Mouse (Mus musculus) neural tube, embryonic 14.5 days (tissue): ENCODE measurements around the gene Nppa. TPM values are rescaled to one million over a fixed set of nuclear protein-coding genes. Genes with fewer than 3 reads are reported as not detected.

ENCODE experiments used
- ATAC-seq: fragments of 200-750 bp; cut with Nextera tagmentation; 2 replicates; pipeline ENCODE4 v1.8.0; 2017; ENCODE audit warnings: low read depth, mild to moderate bottlenecking, moderate TSS enrichment, moderate library complexity
- H3K27ac ChIP-seq: fragments of 300-500 bp; sonication (generic); 2 replicates; pipeline ENCODE4 v1.5.1; 2014; ENCODE audit warnings: low read depth, mild to moderate bottlenecking, control low read depth, low read length, moderate library complexity, mixed read lengths
- H3K27me3 ChIP-seq: fragments of 300-500 bp; sonication (generic); 2 replicates; pipeline ENCODE4 v1.6.1; 2014; ENCODE audit warnings: low read length; ENCODE audit not compliant: control insufficient read depth, insufficient read depth
- H3K36me3 ChIP-seq: fragments of 300-500 bp; sonication (generic); 2 replicates; pipeline ENCODE4 v1.6.1; 2014; ENCODE audit warnings: low read length, mixed read lengths; ENCODE audit not compliant: control insufficient read depth, insufficient read depth
- H3K4me1 ChIP-seq: fragments of 300-500 bp; sonication (generic); 2 replicates; pipeline ENCODE4 v1.6.1; 2014; ENCODE audit warnings: low read length; ENCODE audit not compliant: control insufficient read depth, insufficient read depth
- H3K4me2 ChIP-seq: fragments of 300-500 bp; sonication (generic); 2 replicates; pipeline ENCODE4 v1.6.1; 2014; ENCODE audit warnings: mild to moderate bottlenecking, low read depth, low read length, control low read depth
- H3K4me3 ChIP-seq: fragments of 300-500 bp; sonication (generic); 2 replicates; pipeline ENCODE4 v1.5.1; 2014; ENCODE audit warnings: low read depth, low read length, control low read depth, mixed read lengths
- H3K9ac ChIP-seq: fragments of 300-500 bp; sonication (generic); replicated peaks from 2 replicates; pipeline ENCODE4 v1.6.1; 2014; ENCODE audit warnings: low read depth, mild to moderate bottlenecking, control low read depth, low read length, mixed read lengths
- H3K9me3 ChIP-seq: fragments of 300-500 bp; sonication (generic); 2 replicates; pipeline ENCODE4 v1.6.1; 2016; ENCODE audit warnings: low read length; ENCODE audit not compliant: control insufficient read depth
- WGBS: fragments of 180-500 bp; shearing (Covaris S2); extraction: QIAGEN DNeasy Blood & Tissue Kit; methylation state at CpG from one replicate; pipeline ENCODE4 v1.1.7; 2014; 5-methylcytosine and 5-hydroxymethylcytosine counted together
- polyA plus RNA-seq: library from polyadenylated mRNA; unstranded; fragments of >200 nt; fragmentation: Nextera tagmentation; extraction: Ambion mirVana; gene quantifications from 2 replicates; pipeline ENCODE4 v1.2.1, GENCODE M21; 2014

The Nppa gene
- 2.4 and 2.6 TPM in 2 replicates for polyA plus RNA-seq

DNA sequence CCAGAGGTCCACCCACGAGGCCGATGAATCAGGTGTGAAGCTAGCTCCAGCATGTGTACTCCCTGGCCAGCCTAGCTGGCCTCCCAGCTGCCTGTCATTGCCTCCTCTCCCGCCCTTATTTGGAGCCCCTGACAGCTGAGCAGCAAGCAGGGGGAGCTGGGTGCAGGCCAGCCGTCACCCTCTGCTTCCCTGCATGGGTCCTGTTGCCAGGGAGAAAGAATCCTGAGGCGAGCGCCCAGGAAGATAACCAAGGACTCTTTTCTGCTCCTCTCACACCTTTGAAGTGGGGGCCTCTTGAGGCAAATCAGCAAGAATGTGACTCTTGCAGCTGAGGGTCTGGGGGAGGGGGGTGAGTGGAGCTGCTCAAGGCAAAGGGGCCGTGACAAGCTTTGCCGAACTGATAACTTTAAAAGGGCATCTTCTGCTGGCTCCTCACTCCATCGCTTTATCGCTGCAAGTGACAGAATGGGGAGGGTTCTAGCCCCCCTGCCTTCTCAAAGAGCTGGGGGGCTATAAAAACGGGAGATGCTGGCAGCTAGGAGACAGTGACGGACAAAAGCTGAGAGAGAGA lies at the start of gene Nppa:
Nppa (plus strand) TSS at position 521 of the 571 bp plus-strand sequence.
- H3K27ac ChIP-seq: peak within 1 kb of the TSS; percentile 57
- peak; percentile 70; the same call in 1 of the 2 replicates for ATAC-seq
- no peaks in the 10 kb centered on the region for H3K27me3 ChIP-seq
- H3K36me3 ChIP-seq: peaks cover 16% of the 10 kb centered on the region
- no peak within 1 kb of the TSS for H3K4me2 ChIP-seq
- peaks cover 15% of the 10 kb centered on the region; the same call in 1 of the 2 replicates for H3K4me1 ChIP-seq
- WGBS: 32% methylated on average over 12 of the region's 12 CpGs
- no peak within 1 kb of the TSS for H3K9ac ChIP-seq
- no peak within 1 kb of the TSS for H3K4me3 ChIP-seq
- H3K9me3 ChIP-seq: no peaks in the 10 kb centered on the region

DNA sequence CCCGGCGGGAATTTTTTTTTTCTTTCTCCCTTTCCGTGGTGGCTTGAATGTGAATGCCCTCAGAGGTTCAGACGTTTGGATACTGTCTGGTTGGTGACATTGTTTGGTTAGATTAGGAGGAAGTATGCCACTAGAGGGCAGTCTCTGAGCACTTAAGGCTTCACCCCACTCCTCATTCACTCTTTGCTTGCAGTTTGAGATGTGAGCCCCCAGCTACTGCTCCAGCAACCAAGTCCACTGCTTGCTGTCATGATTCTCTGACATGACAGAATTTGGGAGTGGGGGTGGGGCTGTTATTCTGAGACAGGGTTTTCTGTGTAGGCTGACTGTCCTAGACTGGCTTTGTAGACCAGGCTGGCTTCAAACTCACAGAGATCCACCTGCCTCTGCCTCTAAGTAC lies 46.9 kb upstream of the Nppa start:
- no peaks in the 10 kb centered on the region for H3K27me3 ChIP-seq
- H3K36me3 ChIP-seq: peaks cover 3% of the 10 kb centered on the region; the same call in 1 of the 2 replicates
- H3K4me1 ChIP-seq: no peaks in the 10 kb centered on the region
- no peak overlapping the region for H3K27ac ChIP-seq
- H3K4me3 ChIP-seq: no peak overlapping the region
- no peak overlapping the region for H3K9ac ChIP-seq
- no peak overlapping the region for H3K4me2 ChIP-seq
- H3K9me3 ChIP-seq: no peaks in the 10 kb centered on the region
- WGBS: 16% methylated on average over 4 of the region's 4 CpGs
- no peak for ATAC-seq

DNA sequence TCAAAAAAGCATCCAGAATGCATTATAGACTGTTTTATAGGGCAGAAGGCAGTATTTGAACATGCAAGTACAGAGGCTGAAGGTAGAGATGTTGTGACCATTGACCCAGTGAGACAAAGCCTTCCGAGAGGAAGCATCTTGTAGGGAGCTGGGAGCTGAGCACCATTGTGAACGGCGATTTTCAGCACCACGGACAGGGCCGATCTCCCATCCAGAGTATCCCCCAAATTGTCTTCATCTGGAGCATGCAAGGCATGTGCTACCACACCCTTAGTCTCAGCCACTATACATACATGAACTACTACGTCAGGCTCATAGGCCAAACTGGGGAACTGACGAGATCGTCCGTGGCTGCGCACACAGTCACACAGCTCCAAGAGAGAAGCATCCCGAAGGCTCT lies 43.4 kb upstream of the Nppa start:
- Histone ChIP-seq H3K27ac (no peak overlapping the region), H3K36me3 (no peaks in the 10 kb centered on the region), H3K9me3 (no peaks in the 10 kb centered on the region), H3K4me1 (no peaks in the 10 kb centered on the region), H3K4me2 (no peak overlapping the region), H3K27me3 (no peaks in the 10 kb centered on the region), H3K9ac (no peak overlapping the region), H3K4me3 (no peak overlapping the region)
- 45% methylated on average over 11 of the region's 11 CpGs for WGBS
- no peak for ATAC-seq

DNA sequence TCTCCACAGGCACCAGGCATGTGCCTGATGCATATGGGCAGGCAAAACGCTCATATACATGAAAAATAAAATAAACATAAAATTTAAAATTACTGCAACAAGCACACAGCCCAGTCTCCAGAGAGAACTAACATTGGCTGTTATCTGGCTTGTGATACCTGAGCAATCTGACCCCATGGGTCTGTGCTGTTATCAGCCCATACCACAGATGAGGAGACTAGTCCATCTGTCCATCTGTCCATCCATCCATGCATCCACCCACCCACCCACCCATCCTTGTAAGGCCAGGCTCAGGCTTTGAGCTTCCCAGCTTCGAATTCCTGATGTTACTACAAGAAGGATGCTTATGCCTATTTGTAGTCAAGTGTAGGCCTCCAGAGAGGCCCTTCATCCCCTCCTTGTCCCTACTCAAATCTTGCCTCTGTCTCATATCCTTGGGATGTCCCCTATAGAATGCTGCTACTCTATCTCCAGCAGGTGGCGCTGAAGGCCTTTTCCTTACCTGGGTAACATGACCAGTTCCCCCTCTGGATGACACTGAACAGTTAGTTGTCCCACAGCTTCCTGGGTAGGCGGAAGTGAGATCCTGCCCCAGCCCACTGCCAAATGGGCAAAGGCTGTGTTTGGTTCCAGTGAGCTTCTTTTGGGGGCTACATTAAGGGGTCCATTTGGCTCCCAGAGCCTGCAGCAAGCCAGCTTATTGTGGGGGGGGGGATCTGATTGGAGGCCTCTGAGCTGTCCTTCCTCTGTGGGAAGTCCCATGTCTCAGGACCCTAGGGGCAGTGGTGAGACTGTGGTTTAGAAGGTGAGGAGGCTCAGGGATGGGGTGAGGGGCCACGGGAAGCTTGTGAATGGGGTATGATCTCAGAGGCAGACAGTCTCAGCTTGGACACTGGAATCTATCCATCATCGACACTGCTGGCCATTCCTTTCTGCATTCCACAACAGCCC lies 40.4 kb upstream of the Nppa start:
- WGBS: 49% methylated on average over 6 of the region's 6 CpGs

DNA sequence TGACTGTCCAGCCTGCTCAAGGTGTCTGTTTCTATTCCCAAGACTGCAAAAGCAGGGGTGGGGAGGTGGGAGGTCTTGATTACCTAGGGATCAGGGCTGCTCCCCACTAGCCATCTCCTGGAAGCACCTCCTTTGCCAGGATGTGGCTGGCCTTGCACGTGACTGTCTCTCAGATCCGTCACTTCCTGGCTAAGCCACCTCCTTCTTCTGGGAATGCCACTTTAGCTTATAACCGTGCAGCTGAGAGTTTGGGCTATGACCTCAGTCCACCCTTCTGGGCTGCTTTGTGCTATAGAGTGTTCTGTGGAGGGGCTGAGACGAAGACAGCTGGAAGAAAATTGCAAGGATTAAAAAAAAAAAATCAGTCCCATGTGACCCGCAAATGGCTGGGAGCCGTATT lies 37.7 kb upstream of the Nppa start:
- 64% methylated on average over 6 of the region's 6 CpGs for WGBS
- ATAC-seq: no peak
- Histone ChIP-seq H3K9ac (no peak overlapping the region), H3K4me3 (no peak overlapping the region), H3K4me1 (no peaks in the 10 kb centered on the region), H3K9me3 (no peaks in the 10 kb centered on the region), H3K36me3 (no peaks in the 10 kb centered on the region), H3K27ac (no peak overlapping the region), H3K27me3 (no peaks in the 10 kb centered on the region), H3K4me2 (no peak overlapping the region)

More for the DNA sequence above, 40.4 kb upstream of the Nppa start:
- H3K4me3 ChIP-seq: no peak overlapping the region
- H3K9ac ChIP-seq: no peak overlapping the region
- no peaks in the 10 kb centered on the region for H3K9me3 ChIP-seq
- H3K27ac ChIP-seq: no peak overlapping the region
- H3K4me2 ChIP-seq: no peak overlapping the region
- no peaks in the 10 kb centered on the region for H3K36me3 ChIP-seq
- H3K27me3 ChIP-seq: no peaks in the 10 kb centered on the region
- ATAC-seq: peak; percentile 89
- no peaks in the 10 kb centered on the region for H3K4me1 ChIP-seq

DNA sequence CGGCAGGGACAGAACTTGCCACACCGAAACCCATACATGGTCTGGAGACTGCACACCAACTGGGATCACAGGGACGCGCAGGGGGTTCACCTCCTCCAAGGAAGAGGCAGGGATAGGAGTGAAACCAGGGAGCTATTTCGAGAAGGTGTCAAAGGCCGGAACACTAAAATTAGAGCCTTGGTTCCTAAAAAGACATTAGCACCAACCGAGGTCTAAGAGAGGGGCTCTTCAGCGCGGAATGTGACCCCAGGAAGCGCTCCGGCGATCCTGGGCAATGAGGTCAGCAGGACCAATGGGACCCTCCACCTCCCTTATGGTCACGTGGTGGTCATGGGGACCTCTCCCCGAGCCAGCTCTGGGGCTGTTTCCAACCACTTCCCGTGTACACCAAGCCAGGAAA lies 36.9 kb upstream of the Nppa start:
- H3K4me2 ChIP-seq: no peak overlapping the region
- no peak for ATAC-seq
- H3K9ac ChIP-seq: no peak overlapping the region
- H3K4me3 ChIP-seq: no peak overlapping the region
- no peaks in the 10 kb centered on the region for H3K9me3 ChIP-seq
- no peaks in the 10 kb centered on the region for H3K27me3 ChIP-seq
- H3K4me1 ChIP-seq: no peaks in the 10 kb centered on the region
- no peak overlapping the region for H3K27ac ChIP-seq
- 89% methylated on average over 15 of the region's 15 CpGs for WGBS
- no peaks in the 10 kb centered on the region for H3K36me3 ChIP-seq

DNA sequence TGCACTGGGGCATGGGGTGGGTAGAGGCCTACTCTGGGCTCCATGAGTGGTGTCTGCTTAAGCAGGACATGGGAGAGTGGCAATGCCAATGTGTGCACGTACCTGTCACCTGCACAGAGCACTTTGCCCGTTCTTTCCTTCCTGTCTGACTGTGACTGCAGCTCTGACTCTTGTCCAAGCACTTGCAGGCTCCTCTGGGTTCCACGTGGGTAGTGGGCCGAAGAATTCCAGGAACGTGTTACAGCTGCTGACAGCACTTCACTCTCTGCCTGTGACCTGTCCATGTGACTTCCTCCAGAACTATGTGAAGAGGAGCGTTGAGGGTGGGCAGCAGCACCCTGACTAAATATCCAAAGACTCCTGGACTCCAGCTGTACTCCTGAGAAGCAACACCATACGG lies 34.8 kb upstream of the Nppa start:
- Histone ChIP-seq H3K4me3 (no peak overlapping the region), H3K36me3 (no peaks in the 10 kb centered on the region), H3K27ac (no peak overlapping the region), H3K4me2 (no peak overlapping the region), H3K9ac (no peak overlapping the region), H3K27me3 (no peaks in the 10 kb centered on the region), H3K9me3 (no peaks in the 10 kb centered on the region), H3K4me1 (no peaks in the 10 kb centered on the region)
- WGBS: 77% methylated on average over 7 of the region's 7 CpGs
- no peak for ATAC-seq

DNA sequence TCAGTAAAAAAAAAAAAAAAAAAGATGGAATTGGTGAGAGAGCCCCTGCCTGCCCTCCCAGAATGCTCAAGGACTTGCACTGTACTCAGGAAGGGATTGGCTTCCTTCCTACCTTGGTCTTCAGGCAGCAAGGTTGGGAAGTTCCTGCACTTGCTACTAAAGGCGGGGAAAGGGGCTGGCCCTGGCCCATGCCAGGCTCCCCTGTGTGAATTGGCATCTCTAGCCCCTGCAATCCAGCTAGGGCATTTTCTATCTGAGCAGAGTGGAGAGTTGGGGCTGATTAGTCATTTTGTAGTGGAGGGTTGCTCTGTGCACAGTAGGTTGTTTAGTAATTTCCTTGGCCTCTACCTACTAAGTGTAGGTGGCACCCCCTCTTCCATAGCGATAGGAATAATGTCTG lies 31.7 kb upstream of the Nppa start:
- Histone ChIP-seq H3K4me1 (no peaks in the 10 kb centered on the region), H3K27me3 (no peaks in the 10 kb centered on the region), H3K27ac (no peak overlapping the region), H3K4me3 (no peak overlapping the region), H3K9me3 (no peaks in the 10 kb centered on the region), H3K36me3 (no peaks in the 10 kb centered on the region), H3K4me2 (no peak overlapping the region), H3K9ac (no peak overlapping the region)
- no peak for ATAC-seq
- 95% methylated on average over 2 of the region's 2 CpGs for WGBS

DNA sequence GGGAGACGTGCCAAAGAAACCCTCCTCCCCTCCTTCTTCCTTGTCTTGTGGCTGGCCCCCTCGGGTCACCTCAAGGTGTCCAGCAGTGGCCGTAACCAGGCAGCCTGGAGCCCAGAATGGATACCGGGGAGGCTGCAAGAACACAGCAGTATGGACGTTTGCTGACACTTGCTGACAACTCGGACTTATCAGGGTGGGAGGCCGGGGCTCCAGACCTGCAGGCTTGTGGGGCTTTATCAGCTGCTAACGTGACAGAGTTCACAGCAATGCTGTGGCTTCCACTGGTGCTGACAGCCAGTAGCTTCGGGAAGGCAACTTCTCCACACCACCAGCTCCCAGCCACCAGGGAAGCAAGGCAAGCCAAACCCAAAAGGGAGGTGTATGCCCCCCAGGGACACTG lies 31.2 kb upstream of the Nppa start:
- no peaks in the 10 kb centered on the region for H3K9me3 ChIP-seq
- H3K27ac ChIP-seq: no peak overlapping the region
- H3K4me2 ChIP-seq: no peak overlapping the region
- no peak for ATAC-seq
- H3K4me1 ChIP-seq: no peaks in the 10 kb centered on the region
- no peak overlapping the region for H3K9ac ChIP-seq
- no peaks in the 10 kb centered on the region for H3K27me3 ChIP-seq
- WGBS: 68% methylated on average over 9 of the region's 9 CpGs
- H3K4me3 ChIP-seq: no peak overlapping the region
- H3K36me3 ChIP-seq: no peaks in the 10 kb centered on the region
